Comparison of ENCODE assay signal across 8 mouse cellular contexts in genomic region chr15:25811834-25812250, GRCm38 (mm10). TPM values are rescaled to one million over a fixed set of nuclear protein-coding genes. Genes with fewer than 3 reads are reported as not detected.
A peak's percentile ranks its signal among the peaks of the same experiment; 100 is the strongest.
DNase-seq lines count a peak whose midpoint lies in the region; ATAC-seq and TF ChIP-seq lines count a peak whose summit lies in the region.
"Had no signal": no experiment of that assay in that cellular context is flagged by ENCODE, and none has a peak within 500 bp of the region (broad histone marks: within the 10 kb centered on the region; RNA-seq: fewer than 3 reads in every experiment).

No protein-coding gene starts in this region.

- no peaks in the 10 kb centered on the region; the same call in 1 of the 2 replicates for H3K9me3 ChIP-seq in lung, embryonic 14.5 days (ENCODE audit: low read depth, low read length)
- H3K9me3 ChIP-seq: stomach, embryonic 15.5 days had no signal

- peak; percentile 44 for TF ChIP-seq CTCF in lung, embryonic 14.5 days (IDR thresholded peaks at IDR 0.05; ENCODE audit: low read depth)
- TF ChIP-seq CTCF in spleen, adult 2 months (IDR thresholded peaks at IDR 0.05; ENCODE audit: extremely low read depth, insufficient read depth, insufficient read length, insufficient replicate concordance) = peak; percentile 43; the same call in 1 of the 2 replicates

- no peak overlapping the region for H3K4me2 ChIP-seq in lung, embryonic 14.5 days
- H3K4me2 ChIP-seq: stomach, embryonic 15.5 days had no signal

- no peak for ATAC-seq in lung, embryonic 14.5 days (ENCODE audit: insufficient read depth)
- peak; percentile 64 for ATAC-seq in inflammation-experienced regulatory T-cells, adult 6 months

- no peak for TF ChIP-seq POLR2A in spleen, adult 2 months (IDR thresholded peaks at IDR 0.05; ENCODE audit: low read depth, low read length)

- no peak overlapping the region for H3K4me3 ChIP-seq in lung, embryonic 14.5 days (ENCODE audit: low read depth, low read length)
- peak overlapping the region; percentile 48; the same call in 1 of the 2 replicates for H3K4me3 ChIP-seq in spleen, adult 2 months (ENCODE audit: extremely low read depth, insufficient read depth, insufficient read length)
- H3K4me3 ChIP-seq: stomach, embryonic 15.5 days had no signal

- no peaks in the 10 kb centered on the region for H3K4me1 ChIP-seq in lung, embryonic 14.5 days (ENCODE audit: insufficient read depth)
- peaks cover 9% of the 10 kb centered on the region; the same call in 1 of the 2 replicates for H3K4me1 ChIP-seq in spleen, adult 2 months (ENCODE audit: control insufficient read depth, insufficient read depth, insufficient read length)
- H3K4me1 ChIP-seq: stomach, embryonic 15.5 days had no signal

- H3K36me3 ChIP-seq in lung, embryonic 14.5 days (ENCODE audit: insufficient read depth) = peaks cover 75% of the 10 kb centered on the region
- no peaks in the 10 kb centered on the region for H3K36me3 ChIP-seq in spleen, adult 2 months (ENCODE audit: control insufficient read depth, insufficient read depth, low read length)

- 72% methylated on average over 11 of the region's 11 CpGs for WGBS in lung, embryonic 14.5 days
- WGBS in spleen, adult 2 months = 31% methylated on average over 11 of the region's 11 CpGs

- H3K9ac ChIP-seq in lung, embryonic 14.5 days = no peak overlapping the region
- H3K9ac ChIP-seq: stomach, embryonic 15.5 days had no signal

- H3K27ac ChIP-seq in lung, embryonic 14.5 days (ENCODE audit: low read depth) = no peak overlapping the region
- peak overlapping the region; percentile 72 for H3K27ac ChIP-seq in spleen, adult 2 months (ENCODE audit: insufficient read depth, low read length)
- H3K27ac ChIP-seq: stomach, embryonic 15.5 days had no signal

- DNase-seq in lung, embryonic 14.5 days = no peak
- no peak for DNase-seq in lung, adult 18-20 months
- DNase-seq in adipocyte (ENCODE audit: low spot score) = peak; percentile 18
- peak; percentile 56 to 59 for DNase-seq in spleen, adult 2 months (ENCODE audit: low read depth in 1 of 2, low spot score in 2 of 2)
- no peak for DNase-seq in adrenal gland, adult 8-10 months
- no peak for DNase-seq in cerebellum, postnatal 14 days

- H3K27me3 ChIP-seq in lung, embryonic 14.5 days (ENCODE audit: insufficient read depth, low read length) = no peaks in the 10 kb centered on the region
- H3K27me3 ChIP-seq in spleen, adult 2 months (ENCODE audit: control insufficient read depth, insufficient read depth, low read length) = no peaks in the 10 kb centered on the region
- H3K27me3 ChIP-seq: stomach, embryonic 15.5 days had no signal

RNA-seq across cellular contexts. Expression of gene Retreg1, which starts 31.1 kb away (rescaled TPM):
- 5.0 and 6.0 TPM in 2 replicates for polyA plus RNA-seq in lung, embryonic 14.5 days (2014; fragmentation: Nextera tagmentation; extraction: Ambion mirVana)
- polyA plus RNA-seq in inflammation-experienced regulatory T-cells, adult 6 months (2017; shearing (Covaris generic)) = 10 to 100 TPM; 53.0 to 73.2 (median 58.3) TPM
- polyA plus RNA-seq in spleen, adult 2 months (2012; rRNA removed) = 8.8 and 9.5 TPM in 2 replicates
- total RNA-seq in adrenal gland, adult 8-10 months (2022) = 10 to 100 TPM; 39.4 to 99.3 (median 45.7) TPM

Comparison
In these comparisons a context has a peak if more than half of its experiments do, and no peak if none do; other contexts are left out.
1. DNase-seq: peak in adipocyte (single experiment) and spleen, adult 2 months (2 of 2); none in lung, embryonic 14.5 days (single experiment), lung, adult 18-20 months (0 of 2), adrenal gland, adult 8-10 months (single experiment) and cerebellum, postnatal 14 days (0 of 2).